Mouse (Mus musculus) retina, adult 2 months (tissue): ENCODE data around the gene BC024978.
A peak's percentile ranks its signal among the peaks of the same experiment; 100 is the strongest.
"Not testable (repeated sequence)": the region's sequence is repeated elsewhere in the genome, so short reads cannot be mapped to it uniquely, and the experiment has no call there.

Experiments used
- DNase-seq: peaks from one replicate; pipeline ENCODE4 v3.0.0-alpha.2; 2012; ENCODE audit warnings: low read depth, low spot score

Gene BC024978

DNA sequence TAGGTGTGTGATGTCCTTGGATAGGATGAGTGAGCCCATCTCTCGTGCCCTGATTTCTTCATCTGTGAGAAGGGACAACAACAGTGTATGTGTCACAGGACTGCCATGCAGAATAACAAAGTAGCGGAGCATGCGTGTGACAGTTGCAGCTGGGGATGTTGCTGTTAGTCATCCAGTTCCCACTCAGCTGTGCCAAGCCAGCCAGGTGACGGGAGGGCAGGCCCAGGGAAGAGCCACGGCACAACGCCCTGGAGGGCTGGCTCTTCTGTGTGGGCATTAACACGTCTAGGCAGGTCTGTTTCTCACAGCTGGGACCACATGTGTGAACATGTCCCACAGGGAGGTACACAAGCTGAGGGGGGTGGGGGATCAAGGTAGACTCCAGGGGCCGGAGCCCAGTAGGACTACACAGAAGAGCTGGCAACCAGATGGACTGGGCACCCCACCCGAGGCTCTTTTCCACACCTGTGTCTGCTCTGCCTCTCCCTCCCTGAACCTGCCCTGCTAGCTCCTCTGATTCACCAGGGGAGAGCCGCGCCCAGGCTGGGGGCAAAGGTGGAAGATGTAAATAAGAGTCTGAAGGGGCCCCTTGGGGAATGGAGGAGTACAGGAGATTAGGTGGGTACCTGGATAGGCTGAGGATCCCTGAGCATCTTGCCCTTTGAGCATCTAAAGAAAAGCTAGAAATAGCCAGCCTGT lies 29.4 kb downstream of the BC024978 start:
- no peak for DNase-seq

DNA sequence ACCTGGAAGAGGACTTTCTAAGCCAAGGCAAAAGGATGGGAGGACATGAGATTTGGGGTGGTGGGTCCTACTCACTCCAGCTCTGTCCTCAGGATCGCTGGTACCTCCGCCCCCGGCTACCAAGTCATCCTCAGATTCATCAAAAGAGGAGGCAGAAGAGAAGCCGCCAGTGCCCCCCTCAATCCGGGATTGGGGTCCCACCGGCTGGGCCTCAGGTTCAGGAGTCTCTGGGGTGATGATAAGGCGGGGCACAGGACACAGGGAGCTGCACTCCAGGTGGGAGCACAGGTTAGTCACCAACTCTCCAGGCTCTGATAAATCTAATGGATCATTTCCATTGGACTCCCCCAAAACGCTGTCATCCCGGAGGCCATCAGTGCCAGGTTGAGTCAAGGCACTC lies 31.7 kb downstream of the BC024978 start:
- no peak for DNase-seq

DNA sequence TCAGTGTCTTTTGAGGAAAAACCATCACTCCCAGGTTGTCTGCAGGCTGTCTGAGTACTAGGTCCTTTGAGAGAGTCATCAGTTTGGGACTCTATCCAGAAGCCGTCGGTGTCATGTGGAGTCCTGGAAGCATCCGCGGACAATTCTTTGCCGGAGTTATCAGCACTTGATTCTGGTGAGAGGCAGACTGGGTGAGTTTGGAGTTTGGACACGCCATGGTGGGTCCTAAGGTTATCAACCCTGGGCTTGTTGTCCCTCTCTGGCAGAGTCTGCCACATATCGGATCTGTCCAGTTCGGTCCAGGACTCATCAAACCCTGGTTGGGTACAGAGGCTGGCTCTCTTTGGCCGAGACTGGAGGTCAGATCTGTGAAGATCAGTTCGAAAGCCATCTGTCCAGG lies 32.1 kb downstream of the BC024978 start:
- no peak for DNase-seq

DNA sequence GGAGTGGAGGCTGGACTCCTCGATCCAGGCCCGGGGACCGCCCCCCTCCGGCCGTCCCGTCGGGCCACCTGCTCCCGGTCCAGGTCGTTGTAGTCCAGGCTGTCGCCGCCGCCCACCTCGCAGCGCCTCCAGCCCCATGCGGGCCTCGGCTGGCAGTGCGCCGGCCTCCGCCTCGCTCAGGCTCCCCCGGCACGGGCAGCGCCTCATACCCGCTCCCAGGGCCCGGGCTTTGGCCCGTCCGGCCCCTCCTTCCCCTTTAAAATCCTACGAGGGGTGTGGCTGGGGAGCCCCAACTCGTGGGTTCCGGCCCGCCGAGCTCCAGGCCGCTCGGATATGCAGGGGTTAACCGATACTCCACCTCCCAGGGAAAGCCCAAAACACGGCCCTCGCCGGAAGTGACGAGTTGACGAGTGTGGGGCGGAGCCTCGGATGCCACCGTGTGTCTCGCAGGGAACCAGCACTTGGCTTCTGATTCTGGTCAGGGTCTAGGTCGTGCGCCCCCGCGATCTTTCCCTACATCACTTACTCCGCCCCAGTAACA lies 32.8 kb downstream of the BC024978 start, which contains the start of gene Itpkc:
Itpkc (minus strand) TSS at position 381 of the 541 bp plus-strand sequence.
- peak; percentile 84 for DNase-seq

DNA sequence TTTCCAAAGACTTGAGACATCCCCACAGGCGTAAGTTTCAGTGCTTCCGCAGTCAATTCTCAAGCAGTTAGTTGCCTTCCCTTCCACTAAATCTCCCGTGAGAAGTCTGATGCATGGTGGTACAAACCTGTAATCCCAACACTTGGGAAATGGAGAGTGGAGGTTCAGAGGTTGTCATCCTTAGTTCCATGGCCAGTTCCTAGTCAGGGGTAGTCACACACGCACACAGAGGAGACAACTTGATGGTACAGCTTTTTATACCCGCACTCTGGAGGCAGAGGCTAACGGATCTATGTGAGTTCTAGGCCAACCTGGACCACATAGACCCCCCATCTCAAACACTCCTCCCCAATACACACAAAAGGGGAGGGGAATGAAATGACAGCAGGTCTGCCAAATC lies 33.3 kb downstream of the BC024978 start:
- no peak for DNase-seq

DNA sequence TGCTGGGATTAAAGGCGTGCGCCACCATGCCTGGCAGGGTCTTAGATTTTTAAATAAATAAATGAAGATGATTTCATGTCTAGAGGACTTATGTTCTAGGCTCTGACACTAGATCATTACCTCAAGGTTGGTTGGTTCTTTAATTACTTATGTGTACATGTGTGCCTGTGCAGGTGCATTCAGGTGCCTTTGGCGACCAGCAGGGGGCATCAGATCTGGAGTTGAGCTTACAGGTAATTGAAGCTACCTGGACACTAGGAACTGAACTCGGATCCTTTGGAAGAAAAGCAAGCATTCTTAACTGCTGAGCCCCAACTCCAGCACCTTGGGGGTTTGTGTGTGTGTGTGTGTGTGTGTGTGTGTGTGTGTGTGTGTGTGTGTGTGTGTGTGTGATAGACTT lies 35.2 kb downstream of the BC024978 start:
- DNase-seq, result no peak

DNA sequence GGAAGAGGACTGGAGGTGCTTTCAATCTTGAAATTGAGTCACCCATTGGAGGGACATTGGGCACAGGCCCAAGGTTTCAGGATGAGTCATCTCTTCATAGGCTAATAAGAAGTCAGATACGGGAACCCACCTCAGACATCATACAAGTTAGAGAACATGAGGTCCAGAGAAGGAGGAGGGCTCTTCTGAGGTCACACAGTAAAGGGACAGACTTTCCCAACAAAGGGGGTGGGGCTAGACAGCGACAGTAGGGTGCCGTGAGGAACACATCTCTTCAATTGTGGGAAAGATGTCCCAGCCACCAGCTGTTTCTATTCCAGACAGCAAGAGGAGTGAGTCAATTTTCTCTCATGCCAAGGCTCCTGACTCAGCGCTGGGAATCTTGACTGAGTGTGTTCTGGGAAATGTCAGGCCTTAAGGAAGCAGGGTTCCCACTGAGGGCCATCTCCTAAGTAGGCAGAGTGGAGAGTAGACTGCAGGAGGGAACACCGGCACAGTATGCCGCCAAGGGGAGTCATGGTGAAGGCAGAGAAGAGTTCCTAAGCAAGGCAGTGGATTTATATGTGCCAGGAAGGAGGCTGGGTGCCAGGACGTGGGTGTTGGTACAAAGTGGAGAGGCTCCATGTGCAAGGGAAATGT lies 36.2 kb downstream of the BC024978 start:
- no peak for DNase-seq

DNA sequence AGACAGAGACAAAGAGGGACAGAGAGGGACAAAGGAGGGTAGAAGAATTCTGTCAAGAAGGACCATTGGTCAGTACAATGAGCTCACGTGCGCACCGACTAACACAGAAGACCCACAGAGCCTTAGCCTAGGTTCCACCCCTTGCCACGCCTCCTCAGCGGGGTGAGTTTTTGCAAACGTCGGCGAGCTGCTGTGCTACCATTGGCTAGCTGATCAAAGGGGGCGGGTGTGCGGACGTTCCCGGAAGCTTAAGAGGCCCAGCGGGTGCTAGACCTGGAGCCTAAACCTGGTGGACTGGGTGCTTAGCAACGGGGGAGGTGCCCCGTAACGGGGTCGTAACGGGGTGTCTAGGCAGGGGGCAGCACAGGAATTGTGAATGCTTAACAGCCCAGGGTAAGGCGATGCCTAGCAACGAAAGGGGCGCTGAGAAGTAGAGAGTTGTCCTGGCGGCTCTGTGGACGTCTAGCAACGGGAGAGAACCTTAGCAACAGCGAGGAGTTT lies 37.2 kb downstream of the BC024978 start, which contains the start of gene Coq8b:
Coq8b (plus strand) TSS at position 243 of the 501 bp plus-strand sequence.
- peak; percentile 81 for DNase-seq

DNA sequence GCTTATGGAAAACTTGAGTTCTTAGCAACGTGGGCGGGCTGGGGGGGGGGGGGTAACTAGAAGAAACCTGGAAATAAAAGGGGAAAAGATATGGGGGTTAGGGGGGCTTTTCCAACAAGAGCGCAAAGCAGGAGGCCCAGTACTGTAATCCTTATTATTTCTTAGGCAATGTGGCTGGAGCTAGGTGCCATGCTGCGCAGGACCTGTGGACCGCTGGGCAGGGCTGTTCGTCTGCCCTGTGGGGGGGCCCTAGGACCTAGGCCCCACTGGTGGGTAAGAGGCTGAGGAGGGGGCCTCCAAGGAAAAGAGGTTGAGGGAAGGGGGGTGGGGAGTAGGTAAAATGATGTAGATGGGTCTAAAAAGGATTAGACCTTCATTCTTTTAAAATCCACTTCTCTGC lies 37.7 kb downstream of the BC024978 start:
- DNase-seq, result no peak

DNA sequence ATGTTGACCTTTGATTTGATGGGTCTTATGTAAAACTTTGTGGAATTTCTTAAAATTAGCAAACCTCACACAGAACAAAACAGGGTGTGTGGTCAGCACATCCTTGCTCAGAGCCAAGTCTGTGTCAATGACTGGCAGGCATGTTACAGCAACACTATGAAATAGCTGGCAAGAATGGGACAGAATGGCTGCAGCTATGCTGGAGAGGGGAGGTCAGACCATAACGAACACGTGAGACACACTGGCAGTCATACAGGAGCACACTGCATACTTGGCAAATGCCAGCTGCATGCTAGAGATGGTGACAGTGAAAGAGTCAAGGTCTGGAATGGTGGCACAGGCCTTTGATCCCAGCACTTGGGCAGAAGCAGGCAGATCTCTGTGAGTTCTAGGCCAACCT lies 40.1 kb downstream of the BC024978 start:
- DNase-seq, result no peak

DNA sequence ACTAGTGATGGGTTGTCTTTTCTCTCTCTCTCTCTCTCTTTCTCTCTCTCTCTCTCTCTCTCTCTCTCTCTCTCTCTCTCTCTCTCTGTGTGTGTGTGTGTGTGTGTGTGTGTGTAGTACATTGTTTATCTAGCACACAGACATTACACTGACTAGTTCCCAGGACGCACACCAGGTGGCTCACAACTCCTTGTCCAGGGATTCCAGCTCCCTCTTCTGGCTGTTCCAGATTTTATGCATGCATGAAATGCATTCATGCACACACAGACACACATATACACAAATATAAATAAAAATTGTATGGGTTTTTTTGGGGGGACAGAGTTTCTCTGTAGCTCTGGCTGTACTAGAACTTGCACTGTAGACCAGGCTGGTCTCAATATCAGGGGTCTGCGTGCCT lies 41.9 kb downstream of the BC024978 start:
- no peak for DNase-seq

DNA sequence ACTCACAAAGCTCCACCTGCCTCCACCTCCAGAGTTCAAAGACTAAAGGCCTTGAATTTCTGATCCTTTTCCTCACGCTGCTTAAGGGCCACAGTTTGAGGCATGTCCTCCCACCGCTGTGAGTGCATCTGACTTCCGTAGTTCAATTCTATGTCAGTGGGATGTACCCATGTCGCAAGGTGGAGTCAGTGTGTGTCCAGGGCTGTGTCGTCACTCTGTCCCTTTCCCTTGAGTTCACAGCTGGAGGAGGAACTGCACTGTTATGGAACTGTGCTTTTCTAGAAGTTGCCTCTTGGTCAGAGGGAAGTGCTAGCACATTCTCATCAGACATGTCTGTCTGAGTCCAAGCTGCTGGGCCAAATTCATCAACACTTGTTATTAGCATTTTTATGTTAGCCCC lies 43.0 kb downstream of the BC024978 start:
- no peak for DNase-seq

DNA sequence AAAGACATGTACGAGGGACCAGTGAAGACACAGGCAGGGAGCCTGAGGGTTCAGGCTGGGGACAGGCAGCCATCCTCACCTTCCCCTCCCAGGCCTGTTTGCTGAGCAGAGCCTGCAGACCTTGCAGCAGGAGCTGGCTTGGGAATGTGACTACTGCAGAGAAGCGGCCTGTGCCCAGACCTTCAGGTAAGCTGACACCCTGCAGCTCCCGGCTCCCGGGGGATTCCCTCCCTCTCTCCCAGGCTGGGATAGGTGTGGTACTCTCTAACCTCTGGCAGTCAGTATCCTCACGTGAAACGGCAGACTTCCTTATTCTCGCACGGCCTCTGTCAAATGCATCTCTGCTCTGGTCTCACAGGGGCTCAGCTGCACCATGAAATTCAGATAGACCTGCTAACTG lies 47.6 kb downstream of the BC024978 start:
- DNase-seq, result no peak

DNA sequence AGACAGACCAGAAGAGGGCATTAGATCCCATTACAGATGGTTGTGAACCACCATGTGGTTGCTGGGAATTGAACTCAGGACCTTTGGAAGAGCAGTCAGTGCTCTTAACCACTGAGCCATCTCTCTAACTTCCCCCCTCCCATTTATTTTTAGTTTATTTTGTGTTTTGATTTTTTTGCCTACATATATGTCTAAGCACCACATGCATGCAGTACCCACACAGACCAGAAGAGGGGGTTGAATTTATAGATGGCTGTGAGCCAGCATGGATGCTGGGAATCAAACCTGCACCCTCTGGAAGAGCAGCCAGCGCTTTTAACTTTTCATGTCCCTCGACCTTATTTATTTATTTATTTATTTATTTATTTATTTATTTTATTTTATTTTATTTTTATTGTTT lies 48.5 kb downstream of the BC024978 start:
- DNase-seq, result not testable (repeated sequence)

DNA sequence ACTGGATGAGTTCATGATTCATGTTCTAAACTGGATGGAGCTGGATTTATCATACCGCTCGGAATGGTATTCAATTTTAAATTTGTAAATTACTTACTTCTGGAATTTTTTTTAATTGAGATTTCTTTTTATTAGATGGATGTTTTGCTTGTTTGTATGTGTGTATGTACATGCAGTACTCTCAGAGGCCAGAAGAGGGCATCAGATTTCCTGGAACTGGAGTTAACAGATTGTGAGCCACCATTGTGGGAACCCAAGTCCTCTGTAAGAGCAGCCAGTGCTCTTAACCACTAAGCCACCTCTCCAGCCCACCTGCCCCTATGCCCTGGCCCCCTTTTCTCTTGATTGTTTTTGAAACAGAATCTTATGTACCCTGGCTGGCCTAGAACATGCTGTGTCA lies 53.6 kb downstream of the BC024978 start:
- DNase-seq, result no peak

DNA sequence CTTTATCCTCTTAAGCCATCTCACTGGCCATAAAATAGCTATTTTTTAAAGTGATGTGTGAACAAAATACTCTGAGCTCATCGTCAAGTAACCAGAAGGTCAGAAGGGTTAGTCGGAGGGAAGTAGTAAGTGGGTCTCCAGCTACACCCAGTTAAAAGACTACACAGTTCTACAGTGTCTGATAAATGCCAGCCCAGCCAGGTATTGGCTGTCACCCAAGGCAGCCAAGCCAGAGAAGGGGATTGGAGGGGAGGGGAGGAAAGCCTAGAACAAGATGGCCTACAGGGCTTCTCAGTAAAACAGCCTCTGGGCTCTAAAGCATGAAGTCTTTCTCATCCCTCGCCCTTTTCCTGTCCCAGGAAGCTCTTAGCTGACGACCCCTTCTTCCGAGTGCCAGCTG lies 54.3 kb downstream of the BC024978 start:
- no peak for DNase-seq

DNA sequence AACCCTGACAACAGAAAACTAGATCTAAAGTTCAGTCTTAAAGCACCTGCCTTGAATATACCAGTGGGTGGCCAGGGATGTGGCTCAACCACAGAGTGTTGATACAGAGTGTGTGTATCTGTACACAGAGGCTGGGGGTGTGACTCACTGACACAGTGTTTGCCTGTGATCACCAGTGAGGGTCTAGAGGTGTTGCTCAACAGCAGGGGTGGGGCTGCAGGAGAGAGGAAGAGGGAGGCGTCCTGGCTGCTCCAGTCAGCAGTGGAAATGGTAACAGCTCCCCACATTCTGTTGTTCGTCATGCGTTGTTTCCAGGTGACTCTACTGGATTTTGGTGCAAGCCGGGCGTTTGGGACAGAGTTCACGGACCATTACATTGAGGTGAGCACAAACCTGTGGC lies 56.4 kb downstream of the BC024978 start:
- no peak for DNase-seq

DNA sequence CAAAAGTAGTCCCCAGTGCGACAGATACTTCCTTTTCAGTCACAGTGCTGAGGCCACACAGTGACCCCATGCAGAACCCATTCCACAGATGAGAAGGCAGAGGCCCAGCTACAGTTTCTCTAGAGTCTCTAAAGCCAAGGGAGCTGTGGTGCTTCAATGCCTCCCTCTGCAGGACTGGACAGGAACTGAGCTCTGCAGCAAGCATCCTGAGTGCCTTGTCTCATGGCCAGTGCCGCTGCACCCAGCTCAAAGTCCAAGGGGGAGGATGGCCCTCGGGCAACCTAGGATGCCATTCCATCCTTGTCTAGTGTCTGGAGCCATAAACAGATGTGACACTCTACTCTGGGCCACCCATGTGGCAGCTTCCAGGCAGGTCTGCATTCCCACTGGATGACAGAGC lies 60.1 kb downstream of the BC024978 start:
- no peak for DNase-seq

DNA sequence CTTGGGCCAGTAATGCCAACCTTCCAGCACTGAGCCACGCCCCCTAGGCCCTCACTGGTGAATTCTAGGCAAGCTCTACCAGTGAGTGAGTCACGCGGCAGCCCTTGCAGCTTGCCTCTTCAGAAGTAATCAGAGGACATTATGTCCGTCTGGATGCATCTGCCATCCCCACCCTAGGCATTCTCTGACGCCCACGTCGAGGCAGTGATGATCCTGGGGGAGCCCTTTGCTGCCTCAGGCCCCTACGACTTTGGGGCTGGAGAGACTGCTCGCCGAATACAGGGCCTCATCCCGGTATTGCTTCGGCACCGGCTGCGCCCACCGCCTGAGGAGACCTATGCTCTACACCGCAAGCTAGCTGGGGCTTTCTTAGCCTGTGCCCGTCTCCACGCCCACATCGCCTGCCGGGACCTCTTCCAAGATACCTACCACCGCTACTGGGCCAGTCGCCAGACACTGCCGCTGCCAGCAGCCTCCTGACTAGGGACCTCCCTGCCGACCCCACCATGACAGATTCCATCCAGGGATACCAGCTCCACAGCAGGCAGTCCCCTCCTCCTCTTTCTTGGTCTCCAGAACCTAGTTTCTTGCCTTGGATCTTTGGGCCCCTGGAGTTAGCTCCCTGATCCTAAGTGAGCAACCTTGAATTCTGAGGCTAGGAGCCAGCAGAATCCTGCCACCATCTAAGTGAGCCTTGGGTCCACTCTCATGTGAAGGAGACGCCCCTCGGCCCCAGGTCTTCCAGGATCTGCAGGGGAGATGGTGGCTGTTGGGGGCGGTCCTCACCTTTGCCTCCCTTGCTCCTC lies 61.7 kb downstream of the BC024978 start:
- DNase-seq, result no peak

DNA sequence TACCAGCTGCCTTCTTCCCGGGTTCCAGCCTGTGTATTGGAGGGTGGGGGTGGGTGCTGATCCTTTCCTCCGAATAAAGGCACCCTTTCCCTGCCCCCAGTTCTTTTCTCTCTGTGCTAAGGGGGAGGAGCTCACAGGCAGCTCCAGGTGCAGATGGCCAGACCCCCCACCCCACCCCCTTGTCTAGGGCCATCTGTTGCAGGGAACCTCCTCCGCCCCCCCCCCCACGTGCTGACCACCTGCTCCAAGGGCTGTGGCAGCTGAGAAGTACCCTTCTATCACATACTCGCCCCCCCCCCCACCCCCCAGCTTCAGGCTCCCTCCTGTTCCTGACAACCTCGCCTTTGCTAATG lies 62.2 kb downstream of the BC024978 start:
- DNase-seq, result no peak

DNA sequence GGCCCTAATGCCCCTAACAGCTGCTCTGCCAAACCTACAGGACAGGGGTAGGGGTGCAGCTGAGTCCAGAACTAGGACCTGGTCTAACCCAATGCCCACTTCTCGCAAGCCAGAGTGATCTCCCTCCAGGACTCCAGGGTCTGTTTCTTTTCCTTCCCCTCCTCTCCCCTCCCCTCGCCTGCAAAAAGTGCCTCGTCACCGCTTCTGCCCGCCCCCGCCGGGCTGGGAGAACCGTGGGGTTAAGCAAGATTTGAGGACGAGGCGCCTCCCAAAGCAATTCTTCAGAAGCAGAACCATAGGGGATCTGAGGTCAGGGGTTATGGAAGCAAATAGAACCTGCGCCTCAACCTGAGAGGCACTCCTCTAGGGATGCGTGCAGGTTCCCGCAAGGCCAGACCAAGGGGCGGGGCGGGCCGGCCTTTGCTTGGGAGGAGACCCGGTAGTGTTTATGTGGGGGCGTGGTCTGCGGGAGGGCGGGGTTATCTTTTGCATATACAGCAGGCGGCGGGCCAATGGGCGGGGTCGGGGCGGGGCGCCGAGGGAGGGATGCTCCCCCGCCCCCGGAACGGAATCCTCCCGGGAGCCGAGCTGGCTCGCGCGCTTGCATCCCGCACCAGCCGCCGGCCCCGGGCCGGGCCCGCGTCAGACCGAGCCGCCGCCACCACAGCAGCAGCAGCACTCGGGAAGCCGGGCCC lies 62.8 kb downstream of the BC024978 start, which contains the start of gene Numbl:
Numbl (plus strand) TSS at position 229 of the 695 bp plus-strand sequence.
- DNase-seq, result peak; percentile 89
